Mouse (Mus musculus) limb, embryonic 12.5 days (tissue): ENCODE measurements around the gene Dtd2. TPM values are rescaled to one million over a fixed set of nuclear protein-coding genes. Genes with fewer than 3 reads are reported as not detected.

Experiments
- ATAC-seq: fragments of 200-750 bp; cut with Nextera tagmentation; 2 replicates; pipeline ENCODE4 v1.8.0; 2017; ENCODE audit warnings: low read depth, moderate TSS enrichment; ENCODE audit not compliant: insufficient number of reproducible peaks, insufficient read depth, low FRiP score, low TSS enrichment
- H3K27ac ChIP-seq: fragments of 300-500 bp; sonication (generic); 2 replicates; pipeline ENCODE4 v1.5.1; 2016; ENCODE audit warnings: mild to moderate bottlenecking, moderate library complexity
- H3K27me3 ChIP-seq: fragments of 300-500 bp; sonication (generic); 2 replicates; pipeline ENCODE4 v1.6.1; 2016; ENCODE audit warnings: mild to moderate bottlenecking, moderate library complexity
- H3K36me3 ChIP-seq: fragments of 300-500 bp; sonication (generic); 2 replicates; pipeline ENCODE4 v1.6.1; 2016; ENCODE audit warnings: mild to moderate bottlenecking, moderate library complexity
- H3K4me1 ChIP-seq: fragments of 300-500 bp; sonication (generic); replicated peaks from 2 replicates; pipeline ENCODE4 v1.6.1; 2016
- H3K4me2 ChIP-seq: fragments of 300-500 bp; sonication (generic); 2 replicates; pipeline ENCODE4 v1.6.1; 2016; ENCODE audit warnings: mild to moderate bottlenecking, moderate library complexity
- H3K4me3 ChIP-seq: fragments of 300-500 bp; sonication (generic); replicated peaks from 2 replicates; pipeline ENCODE4 v1.5.1; 2016; ENCODE audit warnings: mild to moderate bottlenecking
- H3K9ac ChIP-seq: fragments of 300-500 bp; sonication (generic); replicated peaks from 2 replicates; pipeline ENCODE4 v1.6.1; 2016; ENCODE audit warnings: mild to moderate bottlenecking, moderate library complexity
- H3K9me3 ChIP-seq: fragments of 300-500 bp; sonication (generic); 2 replicates; pipeline ENCODE4 v1.6.1; 2016; ENCODE audit warnings: mild to moderate bottlenecking, moderate library complexity
- WGBS: fragments of 180-500 bp; shearing (Covaris S2); methylation state at CpG from one replicate; pipeline ENCODE4 v1.1.7; 2016; 5-methylcytosine and 5-hydroxymethylcytosine counted together
- polyA plus RNA-seq: library from polyadenylated mRNA; unstranded; fragments of >200 nt; fragmentation: Nextera tagmentation; extraction: Ambion mirVana; gene quantifications from 2 replicates; pipeline ENCODE4 v1.2.1, GENCODE M21; 2016

The Dtd2 gene
- polyA plus RNA-seq, 1 experiment from 2014 or later, result 19.5 TPM

GRCm38 (mm10) chr12:51957626-51958025 lies 48.7 kb downstream of the Dtd2 start:
- Histone ChIP-seq H3K27ac (no peak overlapping the region), H3K9ac (no peak overlapping the region), H3K4me2 (no peak overlapping the region), H3K27me3 (no peaks in the 10 kb centered on the region), H3K36me3 (peaks cover 56% of the 10 kb centered on the region), H3K4me3 (no peak overlapping the region), H3K4me1 (no peaks in the 10 kb centered on the region), H3K9me3 (no peaks in the 10 kb centered on the region)
- 94% methylated on average over 6 of the region's 6 CpGs for WGBS
- ATAC-seq, result no peak

GRCm38 (mm10) chr12:51952309-51952708 lies 54.0 kb downstream of the Dtd2 start:
- no peak overlapping the region for H3K9ac ChIP-seq
- no peaks in the 10 kb centered on the region for H3K27me3 ChIP-seq
- no peak overlapping the region for H3K4me2 ChIP-seq
- WGBS, result 89% methylated on average over 10 of the region's 10 CpGs
- H3K27ac ChIP-seq, result no peak overlapping the region
- H3K4me1 ChIP-seq, result no peaks in the 10 kb centered on the region
- ATAC-seq, result no peak
- H3K4me3 ChIP-seq, result no peak overlapping the region
- H3K9me3 ChIP-seq, result no peaks in the 10 kb centered on the region
- peaks cover 81% of the 10 kb centered on the region for H3K36me3 ChIP-seq

- H3K4me1 ChIP-seq, result no peaks in the 10 kb centered on the region
- H3K27ac ChIP-seq, result no peak overlapping the region
- H3K4me2 ChIP-seq, result no peak overlapping the region
- no peak overlapping the region for H3K4me3 ChIP-seq
- no peaks in the 10 kb centered on the region for H3K9me3 ChIP-seq
- H3K36me3 ChIP-seq, result peaks cover 83% of the 10 kb centered on the region
- WGBS, result 88% methylated on average over 10 of the region's 10 CpGs
- H3K27me3 ChIP-seq, result no peaks in the 10 kb centered on the region
- no peak overlapping the region for H3K9ac ChIP-seq
- no peak for ATAC-seq
These were observed 58.8 kb downstream of the Dtd2 start for GRCm38 (mm10) chr12:51947498-51947945.

- no peak overlapping the region for H3K27ac ChIP-seq
- H3K4me1 ChIP-seq, result no peaks in the 10 kb centered on the region
- no peaks in the 10 kb centered on the region for H3K27me3 ChIP-seq
- no peak overlapping the region for H3K4me3 ChIP-seq
- H3K4me2 ChIP-seq, result no peak overlapping the region
- no peak overlapping the region for H3K9ac ChIP-seq
- peaks cover 69% of the 10 kb centered on the region for H3K36me3 ChIP-seq
- no peaks in the 10 kb centered on the region for H3K9me3 ChIP-seq
- WGBS, result 95% methylated on average over 9 of the region's 9 CpGs
- ATAC-seq, result no peak
These were observed 61.0 kb downstream of the Dtd2 start for GRCm38 (mm10) chr12:51945331-51945730.

- H3K4me3 ChIP-seq, result no peak overlapping the region
- ATAC-seq, result no peak
- H3K36me3 ChIP-seq, result peaks cover 54% of the 10 kb centered on the region
- 84% methylated on average over 4 of the region's 4 CpGs for WGBS
- no peak overlapping the region for H3K27ac ChIP-seq
- no peaks in the 10 kb centered on the region for H3K4me1 ChIP-seq
- no peaks in the 10 kb centered on the region for H3K9me3 ChIP-seq
- no peak overlapping the region for H3K4me2 ChIP-seq
- no peaks in the 10 kb centered on the region for H3K27me3 ChIP-seq
- no peak overlapping the region for H3K9ac ChIP-seq
These were observed 66.5 kb downstream of the Dtd2 start for GRCm38 (mm10) chr12:51939848-51940247.

Other genes with a start within 250 kb of the Dtd2 start
- gene Hectd1, start 177.0 kb downstream of the Dtd2 start, polyA plus RNA-seq, result 44.2 and 44.9 TPM in 2 replicates
- gene Heatr5a, start 35.2 kb downstream of the Dtd2 start, polyA plus RNA-seq, result 12.8 and 14.9 TPM in 2 replicates
- not detected in 2 replicates for gene Gpr33, start 21.6 kb upstream of the Dtd2 start, polyA plus RNA-seq
- gene Nubpl, start 91.2 kb upstream of the Dtd2 start, polyA plus RNA-seq, result 17.4 and 19.0 TPM in 2 replicates